Mouse (Mus musculus) hindbrain, embryonic 11.5 days (tissue): ENCODE data around the gene Hoxd13. TPM values are rescaled to one million over a fixed set of nuclear protein-coding genes. Genes with fewer than 3 reads are reported as not detected.

Experiments
- ATAC-seq: fragments of 200-750 bp; cut with Nextera tagmentation; 2 replicates; pipeline ENCODE4 v1.8.0; 2017; ENCODE audit warnings: mild to moderate bottlenecking, moderate TSS enrichment, moderate library complexity; ENCODE audit not compliant: low FRiP score
- DNase-seq: peaks from one replicate; pipeline ENCODE4 v3.0.0-alpha.2; 2015; ENCODE audit warnings: low spot score
- H3K27ac ChIP-seq: fragments of 300-500 bp; sonication (generic); 2 replicates; pipeline ENCODE4 v1.5.1; 2014; ENCODE audit warnings: mild to moderate bottlenecking, low read depth, low read length
- H3K27me3 ChIP-seq: fragments of 300-500 bp; sonication (generic); 2 replicates; pipeline ENCODE4 v1.6.1; 2014; ENCODE audit warnings: mild to moderate bottlenecking, low read length, moderate library complexity, mixed read lengths; ENCODE audit not compliant: control insufficient read depth, insufficient read depth
- H3K36me3 ChIP-seq: fragments of 300-500 bp; sonication (generic); 2 replicates; pipeline ENCODE4 v1.6.1; 2014; ENCODE audit warnings: mild to moderate bottlenecking, low read length, moderate library complexity, mixed read lengths; ENCODE audit not compliant: control insufficient read depth, insufficient read depth
- H3K4me1 ChIP-seq: fragments of 300-500 bp; sonication (generic); replicated peaks from 2 replicates; pipeline ENCODE4 v1.6.1; 2014; ENCODE audit warnings: low read length, mixed read lengths; ENCODE audit not compliant: control insufficient read depth, insufficient read depth
- H3K4me2 ChIP-seq: fragments of 300-500 bp; sonication (generic); replicated peaks from 2 replicates; pipeline ENCODE4 v1.6.1; 2014; ENCODE audit warnings: mild to moderate bottlenecking, low read depth, low read length
- H3K4me3 ChIP-seq: fragments of 300-500 bp; sonication (generic); 2 replicates; pipeline ENCODE4 v1.5.1; 2014; ENCODE audit warnings: low read depth, low read length
- H3K9ac ChIP-seq: fragments of 300-500 bp; sonication (generic); 2 replicates; pipeline ENCODE4 v1.6.1; 2014; ENCODE audit warnings: low read depth, low read length
- H3K9me3 ChIP-seq: fragments of 300-500 bp; sonication (generic); 2 replicates; pipeline ENCODE4 v1.6.1; 2016; ENCODE audit warnings: low read length; ENCODE audit not compliant: control insufficient read depth
- WGBS: fragments of 180-500 bp; shearing (Covaris S2); extraction: QIAGEN DNeasy Blood & Tissue Kit; methylation state at CpG from one replicate; pipeline ENCODE4 v1.1.7; 2014; 5-methylcytosine and 5-hydroxymethylcytosine counted together
- polyA plus RNA-seq: library from polyadenylated mRNA; unstranded; fragments of >200 nt; fragmentation: Nextera tagmentation; extraction: Ambion mirVana; gene quantifications from 2 replicates; pipeline ENCODE4 v1.2.1, GENCODE M21; 2014

Gene Hoxd13
- polyA plus RNA-seq, 1 experiment from 2014 or later = not detected

DNA sequence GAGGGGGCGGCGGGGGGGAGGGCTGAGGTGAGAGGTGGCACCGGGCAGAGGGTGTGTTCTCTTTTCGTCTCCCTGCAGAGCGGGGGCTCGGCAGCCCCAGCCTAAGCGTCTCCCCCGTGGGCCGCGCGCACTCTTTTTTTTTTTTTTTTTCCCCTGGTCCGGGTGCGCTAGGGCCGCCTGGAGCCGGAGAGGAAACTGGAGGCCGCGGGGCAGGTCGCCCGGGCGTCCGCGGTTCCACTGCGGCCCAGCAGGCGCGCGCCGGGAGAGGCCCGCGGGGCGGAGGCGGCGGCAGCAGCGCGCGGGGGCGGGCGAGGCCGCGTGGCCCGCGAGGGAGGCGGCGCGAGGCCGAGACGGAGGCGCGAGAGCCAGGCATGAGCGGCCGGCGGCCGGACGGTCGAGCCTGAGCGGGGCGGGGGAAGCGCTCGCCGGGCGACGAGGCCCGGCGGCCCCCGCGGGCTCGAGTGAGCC, 36.9 kb downstream of the Hoxd13 start:
- peak overlapping the region; percentile 30 for H3K4me3 ChIP-seq
- peak overlapping the region; percentile 62 for H3K4me2 ChIP-seq
- no peaks in the 10 kb centered on the region for H3K9me3 ChIP-seq
- peaks cover 89% of the 10 kb centered on the region for H3K27me3 ChIP-seq
- ATAC-seq (peak; percentile 59), DNase-seq (no peak)
- H3K27ac ChIP-seq = no peak overlapping the region
- no peaks in the 10 kb centered on the region for H3K36me3 ChIP-seq
- H3K4me1 ChIP-seq = peaks cover 3% of the 10 kb centered on the region
- WGBS = under 1% methylated on average over 26 of the region's 66 CpGs
- H3K9ac ChIP-seq = peak overlapping the region; percentile 38; the same call in 1 of the 2 replicates

DNA sequence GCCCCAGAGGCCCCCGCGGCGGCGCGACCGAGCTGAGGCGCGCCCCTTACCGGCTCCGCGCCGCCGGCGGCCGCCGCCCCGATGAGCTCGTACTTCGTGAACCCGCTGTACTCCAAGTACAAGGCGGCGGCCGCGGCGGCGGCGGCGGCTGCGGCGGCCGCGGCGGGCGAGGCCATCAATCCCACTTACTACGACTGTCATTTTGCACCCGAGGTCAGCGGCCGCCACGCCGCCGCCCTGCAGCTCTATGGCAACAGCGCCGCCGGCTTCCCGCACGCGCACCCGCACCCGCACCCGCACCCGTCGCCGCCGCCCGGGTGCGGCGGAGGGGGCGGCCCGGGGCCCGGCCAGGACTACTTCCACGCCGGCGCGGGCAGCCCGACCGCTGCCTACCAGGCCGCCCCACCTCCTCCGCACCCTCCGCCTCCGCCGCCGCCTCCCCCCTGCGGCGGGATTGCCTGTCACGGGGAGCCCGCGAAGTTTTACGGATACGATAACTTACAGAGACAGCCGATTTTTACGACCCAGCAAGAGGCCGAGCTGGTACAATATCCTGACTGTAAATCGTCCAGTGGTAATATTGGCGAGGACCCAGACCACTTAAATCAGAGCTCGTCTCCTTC, 37.5 kb downstream of the Hoxd13 start:
- Histone ChIP-seq H3K27ac (no peak overlapping the region), H3K4me3 (peak overlapping the region; percentile 30), H3K4me1 (peaks cover 3% of the 10 kb centered on the region), H3K9me3 (no peaks in the 10 kb centered on the region), H3K36me3 (no peaks in the 10 kb centered on the region), H3K9ac (peak overlapping the region; percentile 38; the same call in 1 of the 2 replicates), H3K4me2 (peak overlapping the region; percentile 62), H3K27me3 (peaks cover 89% of the 10 kb centered on the region)
- ATAC-seq = peak; percentile 66
- WGBS = under 1% methylated on average over 28 of the region's 85 CpGs
- DNase-seq = no peak

DNA sequence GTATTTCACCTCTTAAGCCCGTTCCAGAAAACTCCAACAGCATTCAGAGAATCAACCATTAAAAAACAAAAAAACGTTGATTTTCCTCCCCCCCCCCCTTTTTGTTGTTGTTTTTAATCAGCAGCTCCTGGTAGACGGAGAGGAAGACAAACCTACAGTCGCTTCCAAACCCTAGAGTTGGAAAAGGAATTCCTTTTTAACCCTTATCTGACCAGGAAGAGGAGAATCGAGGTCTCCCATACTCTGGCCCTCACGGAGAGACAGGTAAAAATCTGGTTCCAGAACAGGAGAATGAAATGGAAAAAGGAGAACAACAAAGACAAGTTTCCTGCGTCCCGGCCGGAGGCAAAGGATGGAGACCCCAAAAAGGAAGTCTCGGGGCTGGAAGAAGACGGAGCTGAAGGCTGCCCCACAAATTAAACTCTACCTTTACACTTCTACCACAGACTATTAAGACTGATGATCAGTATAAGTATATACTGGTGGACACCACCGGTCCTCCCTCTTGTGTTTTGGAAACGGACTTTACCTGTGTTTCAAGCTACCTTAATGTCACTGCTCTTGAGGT, 38.4 kb downstream of the Hoxd13 start:
- no peaks in the 10 kb centered on the region for H3K9me3 ChIP-seq
- H3K36me3 ChIP-seq = no peaks in the 10 kb centered on the region
- no peak overlapping the region for H3K27ac ChIP-seq
- H3K4me3 ChIP-seq = no peak overlapping the region
- no peak overlapping the region for H3K4me2 ChIP-seq
- H3K9ac ChIP-seq = no peak overlapping the region
- WGBS = 3% methylated on average over 13 of the region's 13 CpGs
- H3K27me3 ChIP-seq = peaks cover 86% of the 10 kb centered on the region
- no peak for DNase-seq
- H3K4me1 ChIP-seq = peaks cover 3% of the 10 kb centered on the region
- ATAC-seq = no peak

DNA sequence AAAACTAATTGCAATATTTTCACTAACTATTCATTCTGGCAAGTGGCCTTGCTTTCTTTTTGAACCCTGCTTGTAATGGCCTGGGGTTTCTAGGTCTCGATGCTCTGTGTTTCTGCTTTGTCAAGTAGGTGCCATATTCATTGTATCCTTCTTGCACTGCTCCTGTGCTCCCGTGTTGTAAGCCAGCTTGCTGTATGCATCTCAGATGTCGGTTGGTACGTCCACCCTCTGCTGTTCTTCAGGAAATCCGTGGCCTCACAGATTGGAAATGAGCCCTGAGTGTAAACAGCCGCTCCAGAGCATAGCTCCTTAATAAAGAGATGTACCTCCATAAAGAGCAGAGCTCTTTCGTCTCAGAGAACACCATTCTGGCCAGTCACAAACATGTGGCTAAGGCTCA, 39.5 kb downstream of the Hoxd13 start:
- H3K36me3 ChIP-seq = no peaks in the 10 kb centered on the region
- no peak overlapping the region for H3K4me3 ChIP-seq
- DNase-seq = no peak
- no peaks in the 10 kb centered on the region for H3K9me3 ChIP-seq
- H3K9ac ChIP-seq = no peak overlapping the region
- 6% methylated on average over 7 of the region's 7 CpGs for WGBS
- H3K4me1 ChIP-seq = peaks cover 3% of the 10 kb centered on the region
- no peak overlapping the region for H3K4me2 ChIP-seq
- H3K27ac ChIP-seq = no peak overlapping the region
- peaks cover 90% of the 10 kb centered on the region for H3K27me3 ChIP-seq
- ATAC-seq = no peak

DNA sequence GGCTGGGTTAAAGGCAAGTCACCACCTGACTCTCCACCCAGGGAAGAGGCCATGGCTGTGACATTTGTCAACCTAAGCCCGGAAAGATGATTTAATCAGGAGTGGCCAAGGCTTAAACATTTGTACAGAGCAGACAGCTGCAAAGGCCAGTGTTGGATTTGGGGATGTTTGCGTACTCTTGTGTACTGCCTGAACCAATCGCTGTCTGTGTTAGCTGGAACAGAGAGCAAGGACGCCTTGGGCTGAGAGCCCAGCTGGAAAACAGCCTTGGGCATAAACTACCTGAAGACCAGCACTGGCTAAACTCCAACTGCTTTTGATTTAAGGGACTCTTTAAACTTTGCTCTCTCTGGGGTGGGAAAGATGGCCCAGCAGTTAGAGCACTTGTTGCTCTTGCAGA, 40.6 kb downstream of the Hoxd13 start:
- H3K4me1 ChIP-seq = peaks cover 3% of the 10 kb centered on the region
- H3K4me3 ChIP-seq = no peak overlapping the region
- DNase-seq (no peak), ATAC-seq (no peak)
- 7% methylated on average over 4 of the region's 4 CpGs for WGBS
- H3K9me3 ChIP-seq = no peaks in the 10 kb centered on the region
- H3K36me3 ChIP-seq = no peaks in the 10 kb centered on the region
- peaks cover 91% of the 10 kb centered on the region for H3K27me3 ChIP-seq
- H3K9ac ChIP-seq = no peak overlapping the region
- no peak overlapping the region for H3K27ac ChIP-seq
- H3K4me2 ChIP-seq = no peak overlapping the region

DNA sequence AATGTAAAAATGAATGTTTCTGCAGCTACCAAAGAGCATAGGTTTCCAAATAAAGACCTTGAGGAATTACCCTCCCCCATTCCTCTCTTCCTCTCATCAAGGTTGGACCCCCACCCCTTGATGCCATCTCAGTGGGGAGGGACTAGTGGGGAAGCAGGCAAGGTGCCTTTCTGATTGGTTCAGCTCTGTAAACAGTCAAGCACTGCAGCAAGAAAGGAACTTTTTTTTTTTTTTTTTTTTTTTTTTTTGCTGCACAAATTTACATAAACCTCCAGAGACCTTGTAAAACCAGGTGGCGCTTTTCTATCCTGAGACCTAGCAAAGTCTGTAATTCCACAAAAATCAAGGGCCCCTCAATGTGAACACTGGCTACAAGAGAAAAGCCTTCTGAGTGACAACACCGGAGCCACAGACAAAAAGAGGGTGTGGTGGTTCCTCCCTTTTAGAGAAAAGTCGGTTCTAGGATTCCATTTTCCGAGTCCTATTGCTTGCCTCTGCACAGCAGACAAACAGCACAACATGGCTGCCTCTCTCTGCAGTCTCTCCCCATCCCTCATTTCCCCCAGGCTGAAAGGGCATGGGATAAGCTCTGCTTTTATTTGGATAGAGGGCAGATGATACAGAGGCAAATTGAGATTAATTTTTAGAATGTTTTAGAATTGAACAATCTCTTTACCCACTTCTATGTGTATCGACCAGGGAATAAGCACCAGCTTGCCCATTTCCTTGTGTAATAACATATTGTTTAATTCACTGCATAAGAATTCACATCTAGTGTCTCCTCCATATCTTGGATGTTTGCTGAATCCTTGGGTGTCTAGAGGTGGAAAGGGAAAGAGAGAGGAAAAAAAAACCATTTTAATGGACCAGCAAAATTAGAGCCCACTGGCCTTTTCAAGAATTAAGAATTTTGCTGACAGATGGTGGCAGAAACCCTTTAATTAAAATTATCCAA, 41.6 kb downstream of the Hoxd13 start:
- H3K27ac ChIP-seq = no peak overlapping the region
- no peaks in the 10 kb centered on the region for H3K36me3 ChIP-seq
- H3K4me3 ChIP-seq = no peak overlapping the region
- 3% methylated on average over 5 of the region's 5 CpGs for WGBS
- peaks cover 3% of the 10 kb centered on the region for H3K4me1 ChIP-seq
- no peak for ATAC-seq
- no peak for DNase-seq
- H3K9ac ChIP-seq = no peak overlapping the region
- H3K4me2 ChIP-seq = no peak overlapping the region
- no peaks in the 10 kb centered on the region for H3K9me3 ChIP-seq
- peaks cover 90% of the 10 kb centered on the region for H3K27me3 ChIP-seq

DNA sequence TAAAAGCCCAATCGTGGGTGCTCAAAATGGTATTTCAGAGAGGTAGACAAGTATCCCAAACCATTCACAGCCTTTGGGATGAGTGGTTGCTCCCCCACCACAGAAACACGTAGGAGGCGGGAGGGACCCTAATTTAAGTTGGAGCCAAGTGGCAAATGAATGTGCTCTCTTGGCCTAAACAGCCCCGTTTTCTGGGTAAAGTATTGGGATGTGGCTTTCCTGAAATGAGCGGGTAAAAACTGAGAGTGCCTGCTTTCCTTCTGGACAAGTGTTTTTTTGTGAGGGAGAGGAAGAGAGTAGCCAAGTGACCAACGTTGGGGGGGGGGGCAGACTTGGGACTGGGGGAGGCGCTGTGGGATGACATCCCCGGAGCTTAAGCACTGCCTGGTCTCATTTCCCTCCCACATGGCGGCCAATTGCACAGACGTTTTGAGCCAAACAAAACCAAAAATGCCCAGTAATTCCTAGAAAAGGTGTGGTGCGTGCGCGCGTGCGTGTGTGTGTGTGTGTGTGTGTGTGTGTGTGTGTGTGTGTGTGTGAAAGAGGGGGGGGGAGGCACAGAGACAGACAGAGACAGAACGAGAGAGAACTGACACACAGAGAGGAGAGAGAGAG, 42.9 kb downstream of the Hoxd13 start:
- no peaks in the 10 kb centered on the region for H3K4me1 ChIP-seq
- H3K4me3 ChIP-seq = no peak overlapping the region
- H3K9ac ChIP-seq = no peak overlapping the region
- no peaks in the 10 kb centered on the region for H3K9me3 ChIP-seq
- DNase-seq (no peak), ATAC-seq (no peak)
- no peaks in the 10 kb centered on the region for H3K36me3 ChIP-seq
- peaks cover 89% of the 10 kb centered on the region for H3K27me3 ChIP-seq
- no peak overlapping the region for H3K27ac ChIP-seq
- no peak overlapping the region for H3K4me2 ChIP-seq
- 1% methylated on average over 13 of the region's 16 CpGs for WGBS

DNA sequence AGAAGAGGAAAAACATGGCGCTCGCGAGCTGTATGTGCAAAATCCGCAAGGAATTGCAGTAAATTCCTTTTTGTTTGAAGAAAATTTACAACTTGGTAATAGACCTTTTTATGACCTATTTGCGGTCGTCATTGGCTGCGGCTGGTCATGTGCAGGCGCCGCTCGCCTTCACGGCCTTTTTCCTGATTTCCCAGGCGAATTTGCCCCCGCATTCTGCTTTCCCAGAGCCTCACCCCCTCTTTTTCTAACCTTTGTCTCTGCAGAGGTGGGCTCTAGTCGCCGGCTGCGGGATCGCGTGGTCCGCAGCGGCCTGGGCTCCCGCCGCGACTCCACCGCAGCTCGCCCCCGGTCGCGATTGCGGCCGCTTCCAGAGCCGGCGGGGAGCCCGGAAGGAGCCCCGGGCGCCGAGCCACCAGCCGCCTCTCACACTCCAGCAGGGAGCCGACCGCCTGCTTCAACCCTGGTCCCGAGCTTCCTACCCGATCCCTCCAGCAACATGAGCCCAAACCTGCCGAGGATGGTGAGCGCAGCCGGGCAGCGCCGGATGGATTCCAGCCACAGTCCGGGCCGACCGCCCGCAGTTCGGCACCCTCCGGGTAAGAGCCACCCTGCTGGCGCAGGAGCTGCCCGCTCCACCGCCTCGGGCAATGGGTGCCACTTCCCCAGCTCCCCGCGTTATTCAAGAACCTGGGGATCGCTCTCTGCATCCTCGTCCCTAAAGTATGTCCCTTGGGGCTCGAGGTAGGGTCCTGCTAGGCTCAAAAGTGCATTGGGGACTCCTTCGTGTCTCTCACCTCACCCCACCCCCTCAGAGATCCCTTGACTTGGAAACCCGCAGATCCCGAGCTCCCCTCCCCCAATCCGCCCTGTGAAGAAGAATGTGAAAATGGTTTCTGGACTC, 43.9 kb downstream of the Hoxd13 start, which contains the start of the genes Hoxd3 and Hoxd4:
Hoxd3 (plus strand) TSS at position 207 of the 901 bp plus-strand sequence.
Hoxd4 (plus strand) TSS at position 209 of the 901 bp plus-strand sequence.
- Histone ChIP-seq H3K4me3 (peak within 1 kb of the TSS; percentile 17; the same call in 1 of the 2 replicates), H3K9me3 (no peaks in the 10 kb centered on the region), H3K27ac (no peak within 1 kb of the TSS), H3K9ac (no peak within 1 kb of the TSS), H3K4me2 (peak within 1 kb of the TSS; percentile 32), H3K4me1 (no peaks in the 10 kb centered on the region), H3K36me3 (no peaks in the 10 kb centered on the region), H3K27me3 (peaks cover 86% of the 10 kb centered on the region)
- no peak for ATAC-seq
- no peak for DNase-seq
- WGBS = 0% methylated on average over 63 of the region's 65 CpGs
